Mouse (Mus musculus) regulatory T cell (primary cell): ENCODE measurements at regions not wholly inside any gene's neighbourhood (a gene's known extent, or its start where the extent isn't known, plus 50 kb on each side); places are given as distances from the start of the nearest gene placed in this dataset.
"Not testable (repeated sequence)": the region's sequence is repeated elsewhere in the genome, so short reads cannot be mapped to it uniquely, and the experiment has no call there.

Experiments used
- in situ Hi-C: fragments of 300-600 bp; cut with MboI, MseI; formaldehyde crosslinking; loops from one replicate; pipeline ENCODE4 v1.15.1; 2025; ENCODE audit warnings: high pct_unique_total_duplicates

DNA sequence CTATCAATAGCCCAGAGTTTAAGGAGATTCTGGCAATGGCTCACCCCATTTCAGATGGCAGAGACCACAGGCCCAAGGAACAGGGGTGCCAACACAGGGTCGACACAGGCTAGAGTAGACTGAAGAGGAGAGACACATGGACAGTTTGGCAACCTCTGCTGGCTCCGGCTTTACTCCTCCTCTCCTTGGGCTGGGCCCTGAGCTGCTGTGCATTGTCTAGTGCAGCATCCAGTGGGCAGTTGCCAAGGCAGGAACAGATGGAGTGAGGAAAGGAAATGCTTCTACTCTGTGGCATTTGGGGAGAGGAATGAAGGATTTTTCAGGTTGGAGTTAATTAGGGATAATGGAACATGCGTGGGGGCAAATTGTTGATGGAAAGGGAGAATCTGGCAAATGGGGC is 151.0 kb upstream of the 1700012A03Rik start:
- in situ Hi-C loops, result no loop called here

DNA sequence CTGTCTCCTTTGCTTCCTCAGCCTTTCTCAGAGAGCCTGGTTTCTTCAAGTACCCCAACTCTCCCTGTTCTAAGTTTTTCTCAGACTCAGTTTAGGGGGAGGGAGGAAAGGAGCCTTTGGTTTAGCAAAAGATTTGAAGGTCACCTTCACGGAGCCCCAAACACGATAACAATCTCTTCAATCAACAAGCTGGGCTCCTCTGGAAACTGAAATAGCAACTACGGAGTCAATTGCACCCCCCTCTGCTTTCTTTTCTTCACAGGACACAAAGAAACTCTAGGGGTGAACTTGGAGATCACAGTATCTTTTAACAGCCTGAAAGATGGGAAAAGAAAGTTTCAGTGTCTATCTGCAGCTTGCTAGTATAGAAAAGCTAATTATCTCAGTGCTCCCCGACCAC is 151.4 kb upstream of the 1700012A03Rik start:
- in situ Hi-C loops, result no loop called here

DNA sequence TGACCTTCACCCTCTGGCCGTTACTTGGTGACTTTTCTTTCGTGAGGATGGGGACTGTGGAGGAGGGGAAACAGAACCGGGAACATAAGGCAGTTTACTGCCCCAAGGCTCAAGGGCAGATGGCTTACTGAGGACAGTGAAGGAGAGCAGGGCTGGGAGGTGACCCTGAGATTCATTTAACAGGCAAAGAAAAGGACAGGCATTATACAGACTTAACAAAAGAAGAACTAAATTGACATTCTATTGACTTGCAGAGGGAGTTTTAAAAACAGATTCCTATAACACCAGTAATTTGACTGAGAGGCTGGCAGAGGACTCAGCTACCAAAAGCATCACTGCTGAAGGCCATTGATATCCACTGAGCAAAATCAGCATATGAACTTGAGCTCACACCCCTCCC is 153.0 kb upstream of the 1700012A03Rik start:
- in situ Hi-C loops, result no loop called here

DNA sequence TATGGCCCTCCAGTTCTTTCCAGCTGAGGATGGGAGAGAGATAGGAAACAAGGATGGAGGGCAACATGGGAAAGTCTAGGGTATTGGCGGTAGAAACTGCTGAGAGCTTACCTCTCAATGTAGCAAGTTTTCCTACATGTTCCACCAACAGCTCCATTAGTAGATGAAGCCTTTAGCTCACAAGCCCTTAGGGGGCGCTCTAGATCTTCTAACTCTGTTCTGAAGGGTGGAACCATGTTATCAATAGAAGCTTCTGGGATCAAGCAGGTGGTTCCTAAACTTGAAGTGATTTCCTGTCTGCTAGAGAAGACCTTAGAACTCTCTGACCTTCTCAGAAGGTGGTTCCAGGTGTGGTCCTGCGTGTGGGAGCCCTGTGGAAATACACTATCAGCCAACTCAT is 154.2 kb upstream of the 1700012A03Rik start:
- in situ Hi-C loops, result no loop called here

DNA sequence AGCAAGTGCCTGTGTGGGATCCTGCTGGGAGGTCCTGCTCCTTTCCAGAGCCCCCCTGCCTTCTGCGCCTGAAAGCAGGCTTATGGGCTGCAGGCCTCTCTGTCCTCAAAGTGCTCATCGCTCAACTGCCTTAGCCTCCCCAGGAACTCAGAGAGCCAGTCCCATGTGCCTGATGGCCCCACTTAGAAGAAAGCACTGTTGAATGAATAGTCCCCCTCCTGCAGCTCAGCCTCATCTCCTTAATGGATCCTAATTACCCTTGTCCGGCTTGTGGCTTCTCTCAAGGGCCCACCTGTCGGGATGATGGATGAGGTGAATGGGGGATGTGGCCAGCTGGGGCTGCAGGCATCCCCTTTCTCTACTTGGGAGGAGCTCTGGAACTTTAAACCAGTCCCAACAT is 163.1 kb upstream of the 1700012A03Rik start:
- in situ Hi-C loops, result no loop called here

DNA sequence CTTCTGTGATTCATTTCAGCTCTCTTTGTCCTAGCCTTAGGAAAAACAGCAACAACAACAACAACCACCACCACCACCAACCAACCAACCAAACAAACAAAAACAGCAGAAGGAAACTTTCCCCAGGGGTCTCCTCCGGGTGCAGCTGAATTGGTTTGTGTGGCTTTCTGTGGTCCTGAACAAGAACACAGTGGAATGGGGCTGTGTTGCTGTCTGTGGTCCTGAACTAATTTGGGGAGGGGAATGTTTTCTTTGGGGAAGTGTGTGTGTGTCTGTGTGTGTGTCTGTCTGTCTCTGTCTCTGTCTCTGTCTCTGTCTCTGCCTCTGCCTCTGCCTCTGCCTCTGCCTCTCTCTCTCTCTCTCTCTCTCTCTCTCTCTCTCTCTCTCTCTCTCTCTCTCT is 164.8 kb upstream of the 1700012A03Rik start:
- in situ Hi-C loops, result not testable (repeated sequence)

DNA sequence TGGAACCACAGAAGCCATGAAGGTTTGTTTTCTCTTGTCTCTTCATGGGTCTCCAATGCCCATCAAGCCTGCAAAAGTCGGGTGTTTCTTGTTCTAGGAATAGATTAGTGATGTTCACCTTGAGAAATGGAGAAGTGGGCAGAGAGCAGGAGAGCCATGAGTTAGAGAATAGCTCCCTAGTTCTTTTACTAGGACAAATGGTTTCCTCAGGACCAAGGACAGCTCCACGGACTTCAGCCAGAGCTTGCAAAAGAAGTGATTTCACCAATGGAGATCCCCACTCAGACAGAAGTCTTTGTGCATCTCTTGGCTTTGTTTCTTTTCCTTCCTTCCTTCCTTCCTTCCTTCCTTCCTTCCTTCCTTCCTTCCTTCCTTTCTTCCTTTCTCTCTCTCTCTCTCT is 166.3 kb upstream of the 1700012A03Rik start:
- in situ Hi-C loops, result no loop called here

DNA sequence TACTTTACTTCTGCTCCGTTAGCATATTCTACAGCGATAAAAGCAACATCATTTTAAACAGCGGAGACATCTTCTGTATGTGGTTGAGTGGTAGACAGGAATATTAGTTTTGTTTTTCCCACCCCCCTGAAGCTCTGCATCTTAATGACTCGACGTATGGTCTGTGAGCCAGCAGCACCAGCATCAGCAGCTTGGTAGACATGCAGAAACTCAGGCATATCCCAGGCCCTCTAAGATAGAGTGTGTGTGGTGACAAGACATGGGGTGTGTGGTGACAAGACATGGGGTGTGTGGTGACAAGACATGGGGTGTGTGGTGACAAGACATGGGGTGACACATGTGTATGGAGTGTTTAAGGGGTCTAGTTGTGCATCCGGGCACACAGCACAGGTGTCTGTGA is 175.4 kb upstream of the 1700012A03Rik start:
- in situ Hi-C loops, result no loop called here

DNA sequence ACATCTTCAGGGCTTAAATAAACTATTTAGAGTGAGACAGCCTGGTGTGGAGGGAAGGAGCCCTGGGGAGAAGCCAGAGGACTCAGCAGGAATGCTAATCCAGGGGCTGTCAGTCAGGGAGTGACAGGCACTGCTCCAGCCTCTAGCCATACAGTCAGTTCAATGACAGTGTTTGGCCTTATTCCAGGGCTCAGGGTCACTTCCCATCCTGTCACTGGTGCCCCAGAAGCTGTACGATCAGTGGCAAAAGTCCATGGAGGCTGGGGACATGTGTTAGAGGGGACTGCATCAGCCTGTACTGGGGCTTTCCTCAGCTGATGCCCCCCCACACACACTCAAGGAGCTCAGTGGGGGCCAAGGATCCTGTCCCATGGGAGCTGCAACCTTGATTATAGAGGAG is 176.1 kb upstream of the 1700012A03Rik start:
- in situ Hi-C loops, result no loop called here

DNA sequence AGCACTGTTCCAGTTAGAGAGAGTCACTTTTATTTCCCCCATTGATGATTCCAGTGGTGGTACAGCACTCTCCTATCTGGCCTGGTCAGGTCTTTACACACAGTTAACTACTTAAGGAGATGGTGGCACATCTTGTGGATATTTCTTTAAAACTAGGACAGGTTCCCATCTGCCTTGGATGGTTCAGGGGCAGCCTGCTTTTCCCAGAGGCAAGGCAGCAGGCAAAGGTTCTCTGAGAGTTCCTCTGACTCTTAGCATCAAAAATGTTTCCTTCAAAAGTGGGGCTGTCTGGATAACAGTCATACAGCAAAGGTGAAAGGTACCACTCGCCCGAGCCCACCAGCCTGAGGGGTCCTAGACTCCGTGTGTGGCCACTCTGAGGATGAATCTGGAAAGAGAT is 178.3 kb upstream of the 1700012A03Rik start:
- in situ Hi-C loops, result no loop called here

DNA sequence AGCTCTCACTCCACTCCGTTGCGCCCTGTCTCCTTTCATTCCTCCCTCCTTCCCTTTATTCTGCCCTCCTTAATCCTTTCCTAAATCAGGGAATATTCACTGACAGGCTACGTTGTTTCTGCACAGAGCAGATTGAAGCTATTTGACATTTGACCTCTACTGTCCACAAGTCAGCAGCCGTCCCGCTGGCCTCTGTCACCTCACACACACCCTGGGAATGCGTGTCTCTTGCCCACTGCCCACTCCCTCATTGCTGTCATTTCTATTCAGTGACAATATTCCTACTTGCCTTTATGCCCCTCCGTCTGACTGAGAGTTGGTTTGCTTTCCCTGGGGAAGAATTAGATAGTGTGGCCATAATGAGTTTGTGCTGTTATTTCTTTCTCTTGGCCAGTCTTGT is 188.1 kb upstream of the 1700012A03Rik start:
- in situ Hi-C loops, result no loop called here

DNA sequence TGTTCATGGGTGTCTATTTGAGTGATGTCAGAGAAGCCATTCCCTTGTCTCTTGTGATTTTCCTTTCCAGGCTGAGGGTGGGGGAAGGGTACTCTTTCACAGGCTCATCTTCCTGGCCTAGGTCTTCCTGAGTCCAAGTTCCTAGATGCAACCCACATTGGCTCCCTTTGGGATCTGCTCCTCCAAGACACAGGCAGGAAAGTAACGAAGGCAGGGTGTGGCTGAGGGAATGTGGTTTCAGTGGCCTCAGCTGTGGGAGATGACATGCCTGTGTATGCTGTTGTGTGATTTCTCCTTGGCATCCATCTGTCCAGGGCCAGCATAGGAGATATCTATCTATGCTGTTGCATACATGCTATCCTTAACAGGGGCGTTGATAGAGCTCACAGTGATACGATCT is 190.4 kb upstream of the 1700012A03Rik start:
- in situ Hi-C loops, result no loop called here

DNA sequence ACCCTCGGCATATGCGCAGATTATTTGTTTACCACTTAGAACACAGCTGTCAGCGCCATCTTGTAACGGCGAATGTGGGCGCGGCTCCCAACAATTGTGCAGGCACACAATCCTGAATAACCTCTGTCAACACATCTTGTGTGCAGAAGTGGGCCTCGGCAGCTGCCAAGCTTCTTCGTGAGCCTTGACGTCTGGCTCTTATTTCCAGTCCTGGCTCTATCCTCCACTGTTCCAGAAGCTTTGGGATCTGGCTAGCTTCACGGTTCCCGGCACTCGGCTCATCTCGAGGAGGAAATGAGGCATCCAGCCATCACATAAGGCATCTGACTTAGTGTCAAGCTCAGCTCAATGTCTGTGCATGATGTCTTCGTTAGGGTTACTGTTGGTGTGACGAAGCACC is 195.8 kb upstream of the 1700012A03Rik start:
- in situ Hi-C loops, result no loop called here

DNA sequence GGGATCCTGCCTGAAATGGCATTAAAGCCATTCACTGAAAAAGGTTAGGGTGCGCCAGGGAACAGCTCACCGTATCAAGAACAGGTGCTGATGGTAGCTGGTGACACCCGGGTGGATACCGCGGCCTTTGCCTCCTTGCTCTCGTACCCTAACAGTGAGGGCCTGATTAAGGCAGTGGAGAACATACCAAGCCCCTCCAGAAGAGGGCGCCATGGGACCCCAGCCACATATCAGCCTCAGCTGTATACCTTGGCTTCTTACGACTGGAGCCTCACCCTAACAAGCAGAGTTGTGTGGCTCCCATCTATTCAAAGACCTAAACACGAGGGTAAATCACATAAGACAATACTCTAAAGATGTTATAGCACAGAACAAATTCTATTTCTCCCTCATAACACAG is 203.7 kb upstream of the 1700012A03Rik start:
- in situ Hi-C loops, result no loop called here

DNA sequence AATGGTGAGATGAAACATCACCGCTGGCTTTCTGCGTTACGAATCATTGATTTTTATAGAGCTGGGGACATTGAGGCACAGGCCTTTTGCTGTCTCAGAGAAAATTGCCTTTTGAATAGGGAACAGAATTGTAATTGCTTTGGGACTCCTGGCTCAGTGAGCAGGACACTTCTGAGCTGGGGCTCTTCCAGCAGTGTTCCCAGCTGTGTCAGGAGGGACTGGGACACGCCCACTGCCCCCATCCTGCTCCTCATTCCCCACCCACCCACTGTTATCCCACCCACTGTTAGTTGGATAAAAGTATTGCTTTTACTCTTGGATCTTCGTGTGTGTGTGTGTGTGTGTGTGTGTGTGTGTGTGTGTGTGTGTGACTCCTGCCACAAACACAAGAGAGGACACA is 204.4 kb upstream of the 1700012A03Rik start:
- in situ Hi-C loops, result no loop called here

DNA sequence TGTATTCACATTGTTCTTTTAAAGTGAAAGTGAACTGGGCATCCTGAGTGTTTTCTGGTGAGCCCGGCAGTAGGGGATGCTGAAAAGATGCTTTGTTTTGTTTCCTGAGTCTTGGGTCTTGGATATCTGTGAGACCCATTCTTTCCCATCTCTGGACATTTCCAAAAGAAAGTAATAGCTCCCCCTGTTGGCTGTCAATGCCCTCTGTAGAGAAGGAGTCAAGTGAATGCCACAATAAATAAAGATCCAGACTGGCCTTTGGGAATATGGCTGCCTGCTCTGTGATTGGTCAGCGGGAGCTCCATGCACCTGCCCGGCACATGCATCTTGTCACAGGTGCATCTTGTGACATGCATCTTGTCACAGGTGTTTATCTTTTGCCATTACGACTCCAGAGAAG is 209.4 kb upstream of the 1700012A03Rik start:
- in situ Hi-C loops, result no loop called here

DNA sequence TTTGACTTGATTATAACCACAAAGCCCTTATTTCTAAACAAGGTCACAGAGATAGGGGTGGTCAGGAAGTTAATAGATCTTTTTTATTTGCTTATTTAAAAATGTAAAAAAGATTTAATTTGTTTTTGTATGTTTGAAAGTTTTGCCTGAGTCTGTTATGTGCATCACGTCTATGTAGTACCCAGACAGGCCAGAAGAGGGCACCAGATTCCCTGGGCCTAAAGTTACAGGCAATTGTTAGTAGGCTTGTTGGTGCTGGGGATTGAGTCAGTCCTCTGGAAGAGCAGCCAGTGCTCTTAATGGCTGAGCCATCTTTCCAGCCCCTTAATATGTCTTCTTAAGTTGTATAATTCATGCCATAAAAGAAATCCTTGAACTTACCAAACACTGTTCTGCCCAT is 211.5 kb upstream of the 1700012A03Rik start:
- in situ Hi-C loops, result no loop called here

DNA sequence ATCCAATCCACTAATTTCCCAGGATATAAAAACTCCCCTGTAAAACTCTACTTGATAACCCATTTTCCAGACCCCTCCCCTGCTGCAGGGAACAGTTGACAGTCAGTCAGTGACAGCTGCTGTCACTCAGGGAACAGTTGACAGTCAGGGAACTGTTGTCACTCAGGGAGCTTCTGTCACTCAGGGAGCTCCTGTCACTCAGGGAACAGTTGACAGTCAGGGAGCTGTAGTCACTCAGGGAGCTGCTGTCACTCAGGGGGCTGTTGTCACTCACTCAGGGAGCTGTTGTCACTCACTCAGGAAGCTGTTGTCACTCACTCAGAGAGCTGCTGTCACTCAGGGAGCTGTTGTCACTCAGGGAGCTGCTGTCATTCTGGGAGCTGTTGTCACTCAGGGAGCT is 214.3 kb upstream of the 1700012A03Rik start:
- in situ Hi-C loops, result no loop called here

DNA sequence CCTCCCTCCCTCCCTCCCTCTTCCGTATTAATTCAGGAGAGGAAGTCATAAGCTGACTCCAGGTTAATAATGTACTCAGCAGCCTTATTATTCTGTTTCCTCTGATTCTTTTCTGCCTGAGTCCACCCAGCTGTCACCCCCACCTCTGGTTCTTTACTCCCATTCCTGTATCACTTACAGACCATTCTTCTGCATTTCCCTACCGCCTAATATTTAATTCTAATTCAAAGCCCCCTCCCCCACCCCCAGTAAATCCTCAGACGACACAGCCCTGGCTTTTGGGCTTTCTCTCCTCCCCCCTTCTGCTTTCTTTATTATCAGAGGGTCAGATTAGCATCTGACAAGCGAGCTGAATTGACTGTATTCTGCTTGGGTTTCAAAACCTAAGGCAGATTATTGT is 215.5 kb upstream of the 1700012A03Rik start:
- in situ Hi-C loops, result no loop called here

DNA sequence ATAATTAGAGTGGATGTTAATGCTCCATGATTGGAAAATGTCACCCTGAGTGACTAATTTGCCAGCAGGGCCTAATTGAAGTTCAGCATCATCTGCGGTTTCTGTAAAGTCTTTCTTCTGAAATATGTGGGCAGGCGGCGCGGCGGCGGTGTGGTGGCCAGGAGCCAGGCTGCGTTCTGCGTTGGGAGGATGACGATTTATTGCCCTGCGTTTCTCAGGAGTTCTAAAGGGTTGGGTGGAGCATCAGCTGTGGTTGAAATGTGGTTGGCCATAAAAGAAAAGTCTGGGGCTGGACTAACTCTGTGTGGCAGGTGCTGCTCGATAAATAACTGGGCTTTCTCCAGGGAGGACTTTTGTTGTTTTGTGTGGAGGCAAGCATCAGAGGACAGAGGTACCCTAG is 219.4 kb upstream of the 1700012A03Rik start:
- in situ Hi-C loops, result no loop called here

DNA sequence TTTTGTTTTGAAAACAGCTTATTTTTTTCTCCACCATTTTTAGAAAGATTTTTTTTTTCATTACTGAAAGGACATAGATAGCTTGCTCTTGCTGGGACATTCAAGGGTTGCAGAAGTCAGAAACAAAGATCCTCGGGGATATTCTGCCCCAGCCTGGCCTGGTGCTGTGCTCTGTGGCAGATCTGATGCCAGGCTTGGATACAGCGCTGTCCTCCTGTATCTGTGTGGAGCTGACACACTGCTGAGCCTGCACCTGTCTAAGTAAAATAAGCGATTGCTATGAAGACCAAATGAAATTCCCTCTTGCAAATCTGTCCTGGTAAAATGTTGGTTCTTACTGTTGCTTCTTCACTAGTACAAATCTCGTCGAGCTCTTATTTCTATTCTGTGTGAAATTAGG is 226.4 kb upstream of the 1700012A03Rik start:
- in situ Hi-C loops, result no loop called here

DNA sequence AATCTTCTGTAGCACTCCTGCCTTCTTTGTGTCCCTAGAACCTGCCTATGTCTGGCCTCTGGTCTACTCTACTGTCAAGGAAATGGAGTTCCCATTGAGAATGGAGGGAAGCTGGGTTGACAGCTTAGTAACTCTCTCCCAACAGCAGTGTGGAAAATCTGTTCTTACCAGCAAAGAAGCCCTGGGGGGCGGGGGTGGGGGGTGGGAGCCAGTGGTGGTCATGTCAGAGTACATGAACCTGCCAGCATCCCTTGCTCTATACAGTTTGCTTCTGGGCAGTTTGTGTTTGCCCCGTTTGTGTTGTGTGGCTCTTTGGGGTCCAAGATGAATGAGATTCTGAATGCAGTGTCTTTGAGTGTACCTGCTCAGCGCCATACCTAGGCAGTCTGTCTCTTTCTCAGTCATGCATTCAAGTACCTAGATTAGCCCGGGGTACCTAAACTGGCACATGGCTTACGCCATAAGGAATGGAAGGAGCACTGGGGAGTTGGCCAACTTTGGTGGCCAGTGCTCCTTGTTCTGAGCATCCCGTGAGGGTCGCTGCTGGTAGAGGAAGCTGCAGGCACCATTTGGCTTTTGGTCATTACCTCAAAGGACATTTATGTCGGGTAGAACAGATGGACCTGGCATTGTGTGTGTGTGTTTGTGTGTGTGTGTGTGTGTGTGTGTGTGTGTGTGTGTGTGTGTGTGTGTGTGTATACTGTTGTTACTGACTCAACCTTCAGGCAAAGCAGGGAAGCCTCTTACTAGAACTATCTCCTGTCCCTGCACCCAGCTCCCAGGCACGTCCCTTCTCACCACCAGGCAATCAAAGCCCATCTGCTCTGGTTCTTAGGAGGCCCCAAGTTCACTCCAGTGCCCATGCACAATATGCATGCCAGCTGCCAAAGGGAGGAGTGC is 227.6 kb upstream of the 1700012A03Rik start:
- in situ Hi-C loops, result no loop called here

DNA sequence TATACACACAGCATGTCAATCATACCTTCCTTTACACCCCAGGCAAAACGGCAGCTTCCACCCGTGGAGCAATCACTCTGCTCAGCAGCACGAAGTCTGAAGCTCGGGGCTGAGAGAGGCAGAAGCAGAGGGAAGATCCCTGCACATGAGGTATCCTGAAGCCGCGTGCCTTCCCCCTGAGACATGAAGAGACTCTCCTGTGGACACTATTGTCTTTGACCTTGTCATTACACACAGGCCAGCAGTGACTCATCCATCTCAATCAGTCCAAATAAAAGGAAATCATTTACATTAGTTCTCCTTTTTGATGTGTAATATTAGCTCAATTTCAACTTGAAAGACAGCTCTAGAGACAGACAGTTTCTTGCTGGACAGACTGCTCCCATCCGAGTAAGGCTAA is 228.4 kb upstream of the 1700012A03Rik start:
- in situ Hi-C loops, result no loop called here

DNA sequence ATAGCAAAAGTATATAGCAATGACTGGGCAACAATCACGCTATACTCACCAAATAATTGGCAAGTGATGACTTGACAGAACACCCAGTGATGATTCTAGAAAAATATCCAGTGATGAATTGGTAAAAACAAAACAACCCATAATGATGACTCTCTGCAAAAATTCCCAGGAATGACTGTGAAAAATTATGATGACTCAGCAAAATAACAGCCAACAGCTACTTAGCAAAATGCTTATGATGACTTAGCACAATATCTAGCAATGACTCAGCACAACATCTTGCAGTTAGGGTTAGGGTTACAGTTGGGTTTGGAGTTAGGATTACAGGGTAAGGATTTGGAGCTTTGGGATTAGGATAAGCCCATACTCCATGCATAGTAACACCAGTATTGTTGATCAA is 232.4 kb upstream of the 1700012A03Rik start:
- in situ Hi-C loops, result no loop called here
